Mouse (Mus musculus) midbrain, postnatal 0 days (tissue): ENCODE data around the gene D1Ertd622e. TPM values are rescaled to one million over a fixed set of nuclear protein-coding genes. Genes with fewer than 3 reads are reported as not detected.

Source experiments
- ATAC-seq: fragments of 200-750 bp; cut with Nextera tagmentation; 2 replicates; pipeline ENCODE4 v1.8.0; 2017; ENCODE audit warnings: moderate number of reproducible peaks, mild to moderate bottlenecking, moderate TSS enrichment, moderate library complexity; ENCODE audit not compliant: low FRiP score
- DNase-seq: peaks from one replicate; pipeline ENCODE4 v3.0.0-alpha.2; 2015; ENCODE audit warnings: low spot score
- H3K27ac ChIP-seq: fragments of 300-500 bp; sonication (generic); 2 replicates; pipeline ENCODE4 v1.5.1; 2014; ENCODE audit warnings: low read depth, mild to moderate bottlenecking, low read length, mixed read lengths
- H3K27me3 ChIP-seq: fragments of 300-500 bp; sonication (generic); 2 replicates; pipeline ENCODE4 v1.6.1; 2014; ENCODE audit warnings: low read length, control low read depth, mixed read lengths; ENCODE audit not compliant: insufficient read depth
- H3K36me3 ChIP-seq: fragments of 300-500 bp; sonication (generic); 2 replicates; pipeline ENCODE4 v1.6.1; 2014; ENCODE audit warnings: low read length, control low read depth, mixed read lengths; ENCODE audit not compliant: insufficient read depth
- H3K4me1 ChIP-seq: fragments of 300-500 bp; sonication (generic); 2 replicates; pipeline ENCODE4 v1.6.1; 2014; ENCODE audit warnings: mild to moderate bottlenecking, control low read depth, antibody characterized with exemption, low read length, mixed read lengths; ENCODE audit not compliant: insufficient read depth
- H3K4me2 ChIP-seq: fragments of 300-500 bp; sonication (generic); 2 replicates; pipeline ENCODE4 v1.6.1; 2014; ENCODE audit warnings: low read depth, mild to moderate bottlenecking, low read length, mixed read lengths; ENCODE audit not compliant: poor library complexity, severe bottlenecking
- H3K4me3 ChIP-seq: fragments of 300-500 bp; sonication (generic); 2 replicates; pipeline ENCODE4 v1.5.1; 2014; ENCODE audit warnings: low read depth, mild to moderate bottlenecking, low read length, moderate library complexity
- H3K9ac ChIP-seq: fragments of 300-500 bp; sonication (generic); replicated peaks from 2 replicates; pipeline ENCODE4 v1.6.1; 2014; ENCODE audit warnings: mild to moderate bottlenecking, low read length, moderate library complexity, mixed read lengths; ENCODE audit not compliant: poor library complexity, severe bottlenecking
- H3K9me3 ChIP-seq: fragments of 300-500 bp; sonication (generic); 2 replicates; pipeline ENCODE4 v1.6.1; 2016; ENCODE audit warnings: low read length, control low read depth
- CTCF ChIP-seq: IDR thresholded peaks from 2 replicates; pipeline ENCODE4 v1.5.1; 2016; ENCODE audit warnings: antibody characterized with exemption, mild to moderate bottlenecking
- WGBS: fragments of 180-500 bp; shearing (Covaris S2); extraction: QIAGEN DNeasy Blood & Tissue Kit; methylation state at CpG from one replicate; pipeline ENCODE4 v1.1.7; 2014; 5-methylcytosine and 5-hydroxymethylcytosine counted together
- polyA plus RNA-seq: library from polyadenylated mRNA; unstranded; fragments of >200 nt; fragmentation: Nextera tagmentation; extraction: Ambion mirVana; gene quantifications from 2 replicates; pipeline ENCODE4 v1.2.1, GENCODE M21; 2015
- total RNA-seq: library from RNA; depleted of rRNA; stranded (reverse); fragments of >200 nt; gene quantifications from 2 replicates; pipeline ENCODE4 v1.2.3, GENCODE M21; 2014

Gene D1Ertd622e
- total and polyA plus RNA-seq, 2 experiments from 2014 or later = 32.9 to 57.0 TPM

DNA sequence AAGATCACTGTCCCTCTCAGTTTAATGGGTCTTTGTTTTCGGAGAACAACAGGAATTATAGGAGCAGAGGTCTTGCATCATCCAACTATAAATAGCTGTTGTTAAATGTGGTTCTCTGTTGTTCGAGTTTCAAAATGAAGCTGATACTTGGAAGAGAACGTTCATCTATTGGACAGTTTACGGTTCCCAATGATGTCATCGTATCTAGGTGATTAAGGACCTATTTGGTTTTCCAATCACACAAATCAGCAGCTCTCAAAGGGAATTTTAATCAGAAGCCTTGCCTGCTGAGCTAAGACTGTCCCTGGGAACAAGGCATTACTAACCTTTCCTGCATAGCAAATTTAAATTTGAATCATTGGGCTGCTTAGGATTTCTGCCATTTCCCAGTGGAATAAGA is 31.7 kb downstream of the D1Ertd622e start:
- no peak overlapping the region for H3K9ac ChIP-seq
- H3K4me1 ChIP-seq = peaks cover 10% of the 10 kb centered on the region; the same call in 1 of the 2 replicates
- H3K9me3 ChIP-seq = no peaks in the 10 kb centered on the region
- no peak overlapping the region for H3K4me3 ChIP-seq
- no peaks in the 10 kb centered on the region for H3K36me3 ChIP-seq
- H3K27me3 ChIP-seq = no peaks in the 10 kb centered on the region
- peak; percentile 28 for DNase-seq
- TF ChIP-seq CTCF = no peak
- no peak overlapping the region for H3K4me2 ChIP-seq
- H3K27ac ChIP-seq = no peak overlapping the region
- WGBS = 51% methylated on average over 5 of the region's 5 CpGs
- ATAC-seq = 0 out of 2 replicates have a peak, but pooled peaks have one; percentile 64

DNA sequence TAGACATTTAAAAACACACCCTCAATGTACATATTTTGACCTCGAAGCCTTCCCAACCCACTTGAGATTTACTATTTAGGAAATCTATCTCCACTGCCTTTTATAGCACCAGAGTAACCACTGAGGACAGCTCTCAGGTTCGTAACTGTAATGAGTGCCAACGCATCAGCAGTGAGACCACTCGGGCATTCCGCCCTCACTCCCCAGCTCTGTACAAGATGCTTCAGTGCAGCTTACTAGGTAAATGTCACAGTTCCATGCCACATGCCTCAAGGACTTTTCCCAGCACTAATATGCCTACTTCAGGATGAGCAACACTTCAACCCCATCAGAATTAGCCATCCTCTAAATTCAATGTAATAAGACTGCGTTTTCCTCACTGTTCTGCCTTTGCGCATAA is 33.0 kb downstream of the D1Ertd622e start:
- Histone ChIP-seq H3K4me2 (no peak overlapping the region), H3K27ac (no peak overlapping the region), H3K9ac (no peak overlapping the region), H3K9me3 (no peaks in the 10 kb centered on the region), H3K27me3 (no peaks in the 10 kb centered on the region), H3K4me1 (peaks cover 10% of the 10 kb centered on the region; the same call in 1 of the 2 replicates), H3K4me3 (no peak overlapping the region), H3K36me3 (no peaks in the 10 kb centered on the region)
- TF ChIP-seq CTCF = no peak
- no peak for ATAC-seq
- no peak for DNase-seq
- 80% methylated on average over 7 of the region's 7 CpGs for WGBS

DNA sequence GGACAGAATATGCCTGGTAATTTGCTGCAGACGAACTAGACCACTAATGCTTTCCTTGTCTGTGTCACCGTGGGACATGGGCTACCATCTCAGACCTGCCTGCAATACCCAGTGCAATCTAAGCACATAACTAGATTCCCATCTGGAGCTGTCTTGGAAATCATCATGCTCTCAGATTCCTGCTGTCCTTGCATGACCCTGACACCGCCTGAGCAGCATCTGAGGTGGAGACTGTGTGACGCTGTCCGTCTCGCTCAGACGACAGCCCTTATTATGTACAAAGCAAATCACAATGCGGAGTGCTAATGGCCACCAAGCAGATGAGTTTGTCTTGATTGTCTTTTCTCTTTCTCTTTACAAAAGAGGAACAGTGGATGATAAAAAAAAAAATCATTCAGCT is 33.9 kb downstream of the D1Ertd622e start:
- no peaks in the 10 kb centered on the region for H3K27me3 ChIP-seq
- H3K9ac ChIP-seq = no peak overlapping the region
- no peak for TF ChIP-seq CTCF
- H3K36me3 ChIP-seq = no peaks in the 10 kb centered on the region
- 70% methylated on average over 8 of the region's 8 CpGs for WGBS
- peaks cover 10% of the 10 kb centered on the region; the same call in 1 of the 2 replicates for H3K4me1 ChIP-seq
- ATAC-seq (no peak), DNase-seq (no peak)
- H3K4me3 ChIP-seq = no peak overlapping the region
- no peak overlapping the region for H3K27ac ChIP-seq
- no peak overlapping the region for H3K4me2 ChIP-seq
- no peaks in the 10 kb centered on the region for H3K9me3 ChIP-seq

DNA sequence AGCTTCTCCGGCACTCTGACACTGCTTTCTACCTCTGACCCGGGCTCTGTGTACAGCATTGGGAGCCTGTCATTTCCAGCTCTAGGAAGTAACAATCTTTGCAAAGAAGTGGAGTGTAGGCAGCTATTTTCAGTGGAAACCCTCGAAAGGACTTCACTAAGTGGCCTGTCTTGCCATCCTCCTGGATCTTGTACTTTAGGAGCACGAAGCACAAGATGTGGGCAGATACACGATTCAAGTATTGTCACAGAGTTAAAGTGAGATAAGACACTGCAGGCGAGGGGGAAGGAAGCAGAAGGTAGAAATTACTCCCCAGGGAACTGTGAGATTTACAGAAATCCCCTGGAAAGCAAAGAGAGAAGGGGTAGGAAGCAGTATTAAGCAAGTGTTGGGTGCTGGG is 36.4 kb downstream of the D1Ertd622e start:
- TF ChIP-seq CTCF = no peak
- Histone ChIP-seq H3K4me2 (no peak overlapping the region), H3K4me1 (0 out of 2 replicates have a peak, but pooled peaks cover 7% of the 10 kb centered on the region), H3K9me3 (no peaks in the 10 kb centered on the region), H3K36me3 (no peaks in the 10 kb centered on the region), H3K4me3 (no peak overlapping the region), H3K27me3 (no peaks in the 10 kb centered on the region), H3K27ac (no peak overlapping the region), H3K9ac (no peak overlapping the region)
- 75% methylated on average over 6 of the region's 6 CpGs for WGBS
- DNase-seq (no peak), ATAC-seq (no peak)

DNA sequence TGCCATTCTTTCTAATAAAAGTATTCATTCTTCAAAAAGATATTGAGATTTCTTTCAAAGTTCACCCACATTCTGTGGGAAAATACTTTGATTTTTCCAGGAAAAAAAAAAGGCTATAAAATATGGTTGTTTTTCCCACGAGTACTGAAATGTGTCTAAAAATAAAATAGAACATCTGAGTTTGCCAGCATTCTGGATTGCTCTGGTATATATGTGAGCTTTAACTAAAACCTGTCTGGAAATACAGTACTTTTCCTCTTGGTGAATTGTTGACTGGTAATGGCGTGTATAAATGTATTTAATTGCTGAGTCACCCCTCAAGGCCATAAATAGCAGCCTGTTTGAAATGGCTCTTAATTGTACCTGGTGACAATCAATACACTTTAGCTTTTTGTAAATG is 37.5 kb downstream of the D1Ertd622e start:
- DNase-seq (no peak), ATAC-seq (no peak)
- Histone ChIP-seq H3K27me3 (no peaks in the 10 kb centered on the region), H3K4me2 (no peak overlapping the region), H3K9me3 (no peaks in the 10 kb centered on the region), H3K9ac (no peak overlapping the region), H3K36me3 (no peaks in the 10 kb centered on the region), H3K27ac (no peak overlapping the region), H3K4me1 (0 out of 2 replicates have a peak, but pooled peaks cover 4% of the 10 kb centered on the region), H3K4me3 (no peak overlapping the region)
- WGBS = 75% methylated on average over 2 of the region's 2 CpGs
- no peak for TF ChIP-seq CTCF

DNA sequence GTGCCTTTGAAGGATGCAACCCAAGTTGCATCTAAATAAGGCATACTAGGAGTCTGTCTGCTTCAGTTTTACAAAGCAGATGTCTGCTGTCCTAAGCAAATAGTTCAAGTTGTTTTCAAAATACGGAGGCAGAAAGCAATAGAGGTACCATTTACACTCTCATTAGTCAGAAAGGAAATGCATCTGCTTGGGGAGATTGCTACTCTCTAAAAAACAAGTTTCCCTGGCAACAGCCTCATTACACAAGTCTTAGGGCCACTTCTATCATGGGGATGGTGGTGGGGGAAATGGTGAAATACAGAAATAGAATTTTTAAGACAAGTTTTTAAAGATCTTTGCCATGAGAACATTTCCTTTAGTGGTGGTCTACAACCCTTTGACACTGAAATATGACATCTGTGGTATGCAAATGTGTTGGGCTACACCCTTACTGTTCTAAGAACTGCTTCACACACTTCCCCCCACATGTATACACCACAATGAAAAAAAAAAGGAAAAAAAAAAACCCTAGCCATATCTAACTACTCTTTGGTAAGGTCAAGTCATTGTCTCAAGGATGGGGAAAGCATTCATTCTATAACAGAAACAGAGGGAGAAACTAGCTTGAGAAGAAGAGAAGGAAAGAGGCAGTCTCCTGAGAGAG is 38.5 kb downstream of the D1Ertd622e start:
- Histone ChIP-seq H3K4me1 (no peaks in the 10 kb centered on the region), H3K36me3 (no peaks in the 10 kb centered on the region), H3K27me3 (no peaks in the 10 kb centered on the region), H3K4me2 (no peak overlapping the region), H3K9ac (no peak overlapping the region), H3K9me3 (no peaks in the 10 kb centered on the region), H3K27ac (no peak overlapping the region), H3K4me3 (no peak overlapping the region)
- no peak for ATAC-seq
- DNase-seq = no peak
- TF ChIP-seq CTCF = no peak
- WGBS = 18% methylated on average over 1 of the region's 1 CpGs
